Mouse (Mus musculus) gastrocnemius, postnatal 14 days (tissue): ENCODE measurements around the gene Nfasc. TPM values are rescaled to one million over a fixed set of nuclear protein-coding genes. Genes with fewer than 3 reads are reported as not detected.

Experiments
- DNase-seq: peaks from one replicate; pipeline ENCODE4 v3.0.0; 2021; ENCODE audit warnings: mixed read lengths
- intact Hi-C: fragments of 180-260 bp; cut with DNase I; formaldehyde crosslinking; loops from one replicate; pipeline ENCODE4 v1.15.1; 2025; ENCODE audit warnings: low total_unique reads
- total RNA-seq, 2 experiments: library from RNA; stranded (reverse); gene quantifications; 2 replicates each; pipeline ENCODE4 v1.2.3; 2021

The Nfasc gene
- total RNA-seq, 2 experiments from 2014 or later, result 0.64 to 2.4 TPM

GRCm38 (mm10) chr1:132598024-132598423 is 143.6 kb downstream of the Nfasc start:
- intact Hi-C loops, result no loop called here
- DNase-seq, result no peak

GRCm38 (mm10) chr1:132595741-132596140 is 145.9 kb downstream of the Nfasc start:
- no peak for DNase-seq
- intact Hi-C loops, result loop anchor here (2.0 kb wide), 1 partner anchor 73 kb away; no protein-coding TSS in a partner anchor

- intact Hi-C loops, result loop anchor here (2.0 kb wide), 1 partner anchor 72 kb away; no protein-coding TSS in a partner anchor
- peak; percentile 55 for DNase-seq
Measured at GRCm38 (mm10) chr1:132594587-132594986, 147.0 kb downstream of the Nfasc start.

GRCm38 (mm10) chr1:132592145-132592544 is 149.5 kb downstream of the Nfasc start:
- intact Hi-C loops, result no loop called here

GRCm38 (mm10) chr1:132591399-132591930 is 150.1 kb downstream of the Nfasc start:
- intact Hi-C loops, result no loop called here
- no peak for DNase-seq

More at GRCm38 (mm10) chr1:132592145-132592544, 149.5 kb downstream of the Nfasc start:
- no peak for DNase-seq

GRCm38 (mm10) chr1:132586679-132587201 is 154.9 kb downstream of the Nfasc start:
- intact Hi-C loops, result no loop called here
- no peak for DNase-seq

GRCm38 (mm10) chr1:132585376-132585775 is 156.2 kb downstream of the Nfasc start:
- DNase-seq, result no peak
- intact Hi-C loops, result no loop called here

GRCm38 (mm10) chr1:132582998-132583604 is 158.5 kb downstream of the Nfasc start:
- no peak for DNase-seq
- intact Hi-C loops, result no loop called here

- DNase-seq, result no peak
- intact Hi-C loops, result no loop called here
Measured at GRCm38 (mm10) chr1:132581845-132582839, 159.5 kb downstream of the Nfasc start.

GRCm38 (mm10) chr1:132580063-132580462 is 161.5 kb downstream of the Nfasc start:
- DNase-seq, result no peak
- intact Hi-C loops, result no loop called here

- no peak for DNase-seq
- intact Hi-C loops, result no loop called here
Measured at GRCm38 (mm10) chr1:132576845-132577244, 164.8 kb downstream of the Nfasc start.

GRCm38 (mm10) chr1:132572851-132573250 is 168.7 kb downstream of the Nfasc start:
- DNase-seq, result no peak

GRCm38 (mm10) chr1:132571613-132572012 is 170.0 kb downstream of the Nfasc start:
- intact Hi-C loops, result no loop called here
- DNase-seq, result no peak

More at GRCm38 (mm10) chr1:132572851-132573250, 168.7 kb downstream of the Nfasc start:
- intact Hi-C loops, result no loop called here

- DNase-seq, result no peak
- intact Hi-C loops, result no loop called here
Measured at GRCm38 (mm10) chr1:132570906-132571305, 170.7 kb downstream of the Nfasc start.

GRCm38 (mm10) chr1:132570068-132570780 is 171.4 kb downstream of the Nfasc start:
- DNase-seq, result no peak
- intact Hi-C loops, result no loop called here

- intact Hi-C loops, result no loop called here
- no peak for DNase-seq
Measured at GRCm38 (mm10) chr1:132569516-132569915, 172.1 kb downstream of the Nfasc start.

GRCm38 (mm10) chr1:132567336-132568125 is 174.1 kb downstream of the Nfasc start:
- intact Hi-C loops, result no loop called here

GRCm38 (mm10) chr1:132565766-132566165 is 175.8 kb downstream of the Nfasc start:
- intact Hi-C loops, result no loop called here
- DNase-seq, result no peak

More at GRCm38 (mm10) chr1:132567336-132568125, 174.1 kb downstream of the Nfasc start:
- no peak for DNase-seq
